Mouse (Mus musculus) forebrain, postnatal 0 days (tissue): Measurements from ENCODE around the gene Dcaf6. TPM values are rescaled to one million over a fixed set of nuclear protein-coding genes. Genes with fewer than 3 reads are reported as not detected.
A peak's percentile ranks its signal among the peaks of the same experiment; 100 is the strongest.

Source experiments
- ATAC-seq: fragments of 200-750 bp; cut with Nextera tagmentation; 2 replicates; pipeline ENCODE4 v1.8.0; 2017; ENCODE audit warnings: mild to moderate bottlenecking, moderate library complexity
- DNase-seq: peaks from one replicate; pipeline ENCODE4 v3.0.0-alpha.2; 2015
- H3K27ac ChIP-seq: fragments of 300-500 bp; sonication (generic); 2 replicates; pipeline ENCODE4 v1.5.1; 2014; ENCODE audit warnings: low read depth, mild to moderate bottlenecking, antibody characterized with exemption, low read length, moderate library complexity, mixed read lengths
- H3K27me3 ChIP-seq: fragments of 300-500 bp; sonication (generic); 2 replicates; pipeline ENCODE4 v1.6.1; 2014; ENCODE audit warnings: mild to moderate bottlenecking, low read length, mixed read lengths; ENCODE audit not compliant: insufficient read depth
- H3K36me3 ChIP-seq: fragments of 300-500 bp; sonication (generic); 2 replicates; pipeline ENCODE4 v1.6.1; 2014; ENCODE audit warnings: mild to moderate bottlenecking, moderate library complexity; ENCODE audit not compliant: insufficient read depth
- H3K4me1 ChIP-seq: fragments of 300-500 bp; sonication (generic); 2 replicates; pipeline ENCODE4 v1.6.1; 2014; ENCODE audit warnings: antibody characterized with exemption; ENCODE audit not compliant: insufficient read depth
- H3K4me2 ChIP-seq: fragments of 300-500 bp; sonication (generic); 2 replicates; pipeline ENCODE4 v1.6.1; 2014; ENCODE audit warnings: low read depth, mild to moderate bottlenecking, moderate library complexity
- H3K4me3 ChIP-seq: fragments of 300-500 bp; sonication (generic); 2 replicates; pipeline ENCODE4 v1.5.1; 2014; ENCODE audit warnings: low read depth, low read length, mixed read lengths
- H3K9ac ChIP-seq: fragments of 300-500 bp; sonication (generic); 2 replicates; pipeline ENCODE4 v1.6.1; 2014; ENCODE audit warnings: mild to moderate bottlenecking
- H3K9me3 ChIP-seq: fragments of 300-500 bp; sonication (generic); 2 replicates; pipeline ENCODE4 v1.6.1; 2016; ENCODE audit warnings: low read length
- CTCF ChIP-seq: sonication (generic); IDR thresholded peaks from 2 replicates; pipeline ENCODE4 v1.5.1; 2016; ENCODE audit warnings: antibody characterized with exemption, control low read depth, low read depth
- WGBS: fragments of 180-500 bp; shearing (Covaris S2); extraction: QIAGEN DNeasy Blood & Tissue Kit; methylation state at CpG from one replicate; pipeline ENCODE4 v1.1.7; 2014; 5-methylcytosine and 5-hydroxymethylcytosine counted together
- polyA plus RNA-seq: library from polyadenylated mRNA; unstranded; fragments of >200 nt; fragmentation: Nextera tagmentation; extraction: Ambion mirVana; gene quantifications from 2 replicates; pipeline ENCODE4 v1.2.1, GENCODE M21; 2015
- total RNA-seq: library from RNA; depleted of rRNA; stranded (reverse); fragments of >200 nt; gene quantifications from 2 replicates; pipeline ENCODE4 v1.2.3, GENCODE M21; 2014

Dcaf6 gene
- total and polyA plus RNA-seq, 2 experiments from 2014 or later, result 23.6 to 43.5 TPM

DNA sequence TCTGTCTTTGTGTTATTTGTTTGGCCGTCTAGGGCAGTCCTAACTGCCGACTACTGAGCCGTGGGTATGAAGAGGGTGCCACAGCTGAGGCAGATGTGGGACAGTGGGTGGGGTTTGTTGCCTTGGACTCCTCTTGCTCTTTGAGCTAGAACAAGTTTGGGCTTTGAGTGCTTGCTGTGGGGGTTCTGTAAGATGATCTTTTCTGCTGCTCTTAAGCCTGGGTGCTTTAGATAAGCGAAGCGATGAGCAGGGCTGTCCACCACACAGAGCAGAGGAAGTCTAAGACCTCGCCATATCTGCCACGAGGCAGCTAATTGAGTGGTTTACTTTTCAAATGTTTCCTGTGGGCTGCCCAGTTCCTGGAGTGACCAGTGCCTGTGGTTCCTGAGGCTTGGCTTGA lies 137.3 kb downstream of the Dcaf6 start:
- peaks cover 54% of the 10 kb centered on the region for H3K36me3 ChIP-seq
- H3K27me3 ChIP-seq, result no peaks in the 10 kb centered on the region
- no peaks in the 10 kb centered on the region for H3K4me1 ChIP-seq
- TF ChIP-seq CTCF, result no peak
- 82% methylated on average over 7 of the region's 7 CpGs for WGBS
- ATAC-seq (no peak), DNase-seq (no peak)
- H3K4me3 ChIP-seq, result no peak overlapping the region
- no peaks in the 10 kb centered on the region for H3K9me3 ChIP-seq
- H3K4me2 ChIP-seq, result no peak overlapping the region
- H3K9ac ChIP-seq, result no peak overlapping the region
- H3K27ac ChIP-seq, result no peak overlapping the region

DNA sequence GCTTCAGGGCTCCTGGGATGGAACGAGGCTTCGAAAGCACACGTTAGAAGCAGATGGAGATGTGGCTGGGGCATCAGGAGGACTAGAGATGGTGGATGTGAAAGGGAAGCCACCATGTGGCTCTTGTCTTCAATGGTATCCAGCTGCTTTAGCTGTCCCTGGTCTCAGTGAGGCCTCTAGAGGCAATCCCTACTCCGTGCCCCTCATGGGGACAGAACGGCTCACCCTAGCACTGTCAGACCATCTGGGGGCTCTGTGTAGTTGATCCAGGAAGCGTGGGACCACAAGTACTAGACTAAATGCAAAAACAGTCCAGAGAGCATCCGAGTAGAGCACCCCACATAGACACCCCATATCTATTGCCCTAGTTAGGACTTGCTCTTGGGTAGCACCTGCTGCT lies 138.4 kb downstream of the Dcaf6 start:
- no peaks in the 10 kb centered on the region for H3K9me3 ChIP-seq
- WGBS, result 88% methylated on average over 7 of the region's 7 CpGs
- no peaks in the 10 kb centered on the region for H3K4me1 ChIP-seq
- TF ChIP-seq CTCF, result no peak
- H3K4me2 ChIP-seq, result no peak overlapping the region
- peaks cover 63% of the 10 kb centered on the region for H3K36me3 ChIP-seq
- no peak overlapping the region for H3K4me3 ChIP-seq
- ATAC-seq (no peak), DNase-seq (no peak)
- H3K27me3 ChIP-seq, result no peaks in the 10 kb centered on the region
- H3K9ac ChIP-seq, result no peak overlapping the region
- no peak overlapping the region for H3K27ac ChIP-seq

DNA sequence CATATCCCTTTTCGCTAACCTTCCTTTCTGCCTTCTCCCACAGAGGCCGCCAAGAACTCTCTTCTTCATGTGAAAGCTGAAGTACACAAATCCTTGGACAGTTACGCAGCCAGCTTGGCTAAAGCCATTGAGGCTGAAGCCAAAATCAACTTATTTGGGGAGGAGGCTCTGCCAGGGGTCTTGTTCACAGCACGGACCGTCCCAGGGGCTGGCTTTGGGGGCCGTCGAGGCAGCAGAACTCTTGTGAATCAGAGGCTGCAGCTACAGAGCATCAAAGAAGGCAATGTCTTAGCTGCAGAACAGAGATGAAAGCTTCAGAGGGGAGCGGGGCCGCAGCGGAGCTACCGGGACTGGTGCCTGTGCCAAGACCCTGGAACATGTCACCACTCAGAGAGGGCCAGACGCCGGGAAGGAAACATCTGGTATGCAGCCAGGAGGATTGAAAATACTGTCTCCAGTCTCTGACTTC lies 138.8 kb downstream of the Dcaf6 start:
- Histone ChIP-seq H3K4me1 (no peaks in the 10 kb centered on the region), H3K27me3 (no peaks in the 10 kb centered on the region), H3K4me3 (no peak overlapping the region), H3K27ac (no peak overlapping the region), H3K9me3 (no peaks in the 10 kb centered on the region), H3K4me2 (no peak overlapping the region), H3K36me3 (peaks cover 67% of the 10 kb centered on the region), H3K9ac (no peak overlapping the region)
- no peak for TF ChIP-seq CTCF
- WGBS, result 80% methylated on average over 13 of the region's 13 CpGs
- ATAC-seq (no peak), DNase-seq (no peak)

GRCm38 (mm10) chr1:165320141-165320934 lies 139.9 kb downstream of the Dcaf6 start:
- peak; percentile 70 for DNase-seq

DNA sequence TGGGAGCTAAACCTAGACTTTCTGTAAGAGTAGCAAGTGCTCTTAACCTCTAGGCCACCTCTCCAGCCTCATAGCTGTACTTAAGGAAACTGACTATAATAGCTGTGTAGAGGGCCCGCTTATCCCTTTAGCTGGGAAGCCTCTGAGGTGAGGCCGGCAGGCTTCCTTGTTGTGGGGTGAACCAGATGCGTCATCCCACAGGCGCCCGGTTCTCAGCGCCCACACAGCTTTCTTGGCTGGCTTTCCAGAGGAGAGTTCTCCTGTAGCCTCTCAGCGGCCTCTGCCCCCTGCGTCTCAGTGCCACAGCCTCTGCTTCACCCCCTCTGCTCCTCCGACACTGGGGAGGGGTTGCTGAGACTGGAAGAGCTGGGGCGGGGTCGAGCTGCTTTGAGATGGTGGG lies 143.9 kb downstream of the Dcaf6 start:
- no peak for DNase-seq
- WGBS, result 44% methylated on average over 11 of the region's 11 CpGs
- H3K9ac ChIP-seq, result no peak overlapping the region
- ATAC-seq, result no peak
- no peak for TF ChIP-seq CTCF
- H3K27ac ChIP-seq, result no peak overlapping the region
- H3K27me3 ChIP-seq, result no peaks in the 10 kb centered on the region
- H3K4me2 ChIP-seq, result no peak overlapping the region
- H3K36me3 ChIP-seq, result peaks cover 52% of the 10 kb centered on the region
- no peaks in the 10 kb centered on the region for H3K4me1 ChIP-seq
- H3K4me3 ChIP-seq, result no peak overlapping the region
- H3K9me3 ChIP-seq, result no peaks in the 10 kb centered on the region

More at GRCm38 (mm10) chr1:165320141-165320934, 139.9 kb downstream of the Dcaf6 start:
- WGBS, result 48% methylated on average over 10 of the region's 10 CpGs
- Histone ChIP-seq H3K36me3 (peaks cover 64% of the 10 kb centered on the region), H3K9ac (no peak overlapping the region), H3K27ac (no peak overlapping the region), H3K27me3 (no peaks in the 10 kb centered on the region), H3K4me1 (no peaks in the 10 kb centered on the region), H3K4me2 (no peak overlapping the region), H3K9me3 (no peaks in the 10 kb centered on the region), H3K4me3 (no peak overlapping the region)
- peak; percentile 85 for TF ChIP-seq CTCF
- peak; percentile 77 for ATAC-seq

GRCm38 (mm10) chr1:165308180-165308579 lies 152.1 kb downstream of the Dcaf6 start:
- TF ChIP-seq CTCF, result no peak

DNA sequence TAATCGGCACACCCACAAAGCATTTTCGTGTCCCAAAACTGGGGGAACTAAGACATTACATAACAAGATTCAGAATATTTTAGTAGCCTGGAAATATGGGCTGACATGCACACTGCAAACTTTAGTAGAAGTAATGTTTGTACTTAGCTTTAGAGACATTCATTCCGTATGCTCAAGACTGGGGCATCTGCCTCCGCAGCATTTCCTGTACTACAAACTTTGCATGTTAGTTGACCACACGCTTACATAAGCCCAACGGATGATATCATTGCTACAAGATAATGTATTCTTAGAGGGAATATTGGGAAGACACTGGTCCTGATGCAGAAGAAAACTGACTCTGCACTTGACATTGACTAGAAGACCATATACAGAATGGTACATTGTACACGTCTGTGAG lies 155.9 kb downstream of the Dcaf6 start:
- WGBS, result 94% methylated on average over 7 of the region's 7 CpGs

More at GRCm38 (mm10) chr1:165308180-165308579, 152.1 kb downstream of the Dcaf6 start:
- Histone ChIP-seq H3K4me1 (no peaks in the 10 kb centered on the region), H3K9ac (no peak overlapping the region), H3K27me3 (no peaks in the 10 kb centered on the region), H3K4me2 (no peak overlapping the region), H3K4me3 (no peak overlapping the region), H3K9me3 (no peaks in the 10 kb centered on the region), H3K27ac (no peak overlapping the region), H3K36me3 (peaks cover 47% of the 10 kb centered on the region)
- DNase-seq (no peak), ATAC-seq (no peak)
- WGBS, result 74% methylated on average over 11 of the region's 11 CpGs

More for the DNA sequence above, 155.9 kb downstream of the Dcaf6 start:
- H3K36me3 ChIP-seq, result peaks cover 25% of the 10 kb centered on the region
- no peak overlapping the region for H3K4me2 ChIP-seq
- H3K27me3 ChIP-seq, result no peaks in the 10 kb centered on the region
- no peak overlapping the region for H3K4me3 ChIP-seq
- no peak for TF ChIP-seq CTCF
- no peaks in the 10 kb centered on the region for H3K4me1 ChIP-seq
- H3K9me3 ChIP-seq, result no peaks in the 10 kb centered on the region
- no peak overlapping the region for H3K9ac ChIP-seq
- no peak for DNase-seq
- ATAC-seq, result no peak
- H3K27ac ChIP-seq, result no peak overlapping the region
